Mouse (Mus musculus) testis, adult 2 months (tissue): ENCODE data around the gene Eif3l.

ENCODE experiments used
- CTCF ChIP-seq: fragments of 200-500 bp; IDR thresholded peaks from 2 replicates; pipeline ENCODE4 v1.5.1; 2012; ENCODE audit warnings: low read depth, mild to moderate bottlenecking, inconsistent platforms, low read length, moderate library complexity; ENCODE audit not compliant: control insufficient read depth, insufficient read depth, insufficient replicate concordance
- POLR2A ChIP-seq: fragments of 200-500 bp; IDR thresholded peaks from 2 replicates; pipeline ENCODE4 v1.6.1; 2012; ENCODE audit warnings: low read depth, mild to moderate bottlenecking, inconsistent platforms, low read length, moderate library complexity; ENCODE audit not compliant: control insufficient read depth

DNA sequence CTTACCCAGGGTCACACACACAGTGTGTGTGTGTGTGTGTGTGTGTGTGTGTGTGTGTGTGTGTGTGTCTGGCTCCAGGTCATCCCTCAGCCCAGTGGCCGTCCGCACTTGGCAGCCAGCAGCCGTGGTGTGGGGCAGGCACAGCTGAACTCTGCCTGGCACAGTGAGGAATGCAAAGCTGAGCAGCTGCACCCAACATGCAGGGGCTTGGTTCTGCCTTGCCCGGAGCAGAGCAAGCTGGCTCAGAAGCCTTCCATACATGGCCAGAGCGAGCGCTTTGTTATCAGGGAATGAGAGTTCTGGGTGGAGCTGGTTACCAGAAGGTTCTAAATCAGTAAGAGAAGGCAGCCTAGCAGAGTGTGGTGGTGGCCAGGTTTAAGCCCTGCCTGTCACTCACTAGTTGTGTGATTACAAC is 22.6 kb downstream of the Eif3l start:
- no peak for TF ChIP-seq CTCF
- no peak for TF ChIP-seq POLR2A
